Mouse (Mus musculus) naive thymus-derived CD4-positive, alpha-beta T cell, adult 2 months (primary cell): ENCODE results near the gene Cd48.
A peak's percentile ranks its signal among the peaks of the same experiment; 100 is the strongest.

Experiments
- DNase-seq: peaks from one replicate; pipeline ENCODE4 v3.0.0-alpha.2; 2011; ENCODE audit warnings: low read depth

The Cd48 gene

DNA sequence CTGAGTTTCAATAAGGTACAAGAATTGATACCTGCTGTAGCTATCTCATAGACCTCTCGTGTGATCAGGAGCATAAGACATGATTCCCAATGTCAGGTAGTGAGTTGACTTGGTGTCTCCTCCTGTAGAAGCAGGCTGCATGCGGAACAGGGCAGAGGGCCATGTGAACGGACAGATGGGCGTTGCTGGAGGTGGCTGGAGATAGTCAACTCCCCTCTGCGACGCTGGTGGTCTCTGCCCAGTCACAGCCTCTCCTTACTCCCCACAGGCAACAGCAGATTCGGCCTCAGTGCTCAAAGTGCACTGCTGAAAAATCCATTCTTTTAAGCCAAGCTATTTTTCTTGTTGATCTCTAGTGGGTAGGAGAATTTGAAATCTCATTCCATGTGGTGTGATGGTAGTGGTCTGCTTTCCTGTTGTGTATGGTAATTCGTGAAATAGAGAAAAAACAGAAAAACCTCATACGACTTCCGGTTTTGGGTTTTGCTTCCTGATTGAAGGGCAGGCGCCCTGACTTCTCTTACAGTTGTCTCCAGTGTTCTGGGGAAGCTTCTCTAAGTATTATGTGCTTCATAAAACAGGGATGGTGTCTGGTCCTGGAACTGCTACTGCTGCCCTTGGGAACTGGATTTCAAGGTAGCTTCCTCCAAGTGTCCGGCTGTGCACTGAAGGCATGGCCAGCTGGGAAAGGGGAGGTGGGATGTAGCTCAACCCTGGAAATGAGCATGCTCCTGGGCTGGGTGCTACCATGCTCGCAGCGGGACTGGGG lies at the start of gene Cd48:
Cd48 (plus strand) TSS at position 479 of the 769 bp plus-strand sequence.
- DNase-seq = peak; percentile 68

DNA sequence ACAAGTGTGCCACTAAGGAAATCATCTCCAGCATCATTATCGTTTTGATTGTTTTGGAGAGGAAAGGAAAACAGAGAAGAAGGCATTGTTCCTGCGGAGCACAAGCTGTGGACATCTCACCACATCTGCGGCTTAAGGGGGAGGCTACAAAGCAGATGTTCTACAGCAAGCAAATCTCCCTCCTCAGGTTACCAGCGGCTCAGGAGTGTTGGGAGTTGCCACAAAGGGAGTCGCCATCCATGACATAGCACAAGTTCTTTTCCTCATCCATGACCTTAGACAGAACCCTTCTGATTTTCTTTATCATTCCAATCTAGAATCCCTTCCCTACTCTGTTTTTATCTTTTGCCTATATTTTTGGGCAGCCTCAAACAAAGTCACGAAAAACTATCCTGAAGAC lies 46.1 kb upstream of the Cd48 start:
- DNase-seq = no peak

DNA sequence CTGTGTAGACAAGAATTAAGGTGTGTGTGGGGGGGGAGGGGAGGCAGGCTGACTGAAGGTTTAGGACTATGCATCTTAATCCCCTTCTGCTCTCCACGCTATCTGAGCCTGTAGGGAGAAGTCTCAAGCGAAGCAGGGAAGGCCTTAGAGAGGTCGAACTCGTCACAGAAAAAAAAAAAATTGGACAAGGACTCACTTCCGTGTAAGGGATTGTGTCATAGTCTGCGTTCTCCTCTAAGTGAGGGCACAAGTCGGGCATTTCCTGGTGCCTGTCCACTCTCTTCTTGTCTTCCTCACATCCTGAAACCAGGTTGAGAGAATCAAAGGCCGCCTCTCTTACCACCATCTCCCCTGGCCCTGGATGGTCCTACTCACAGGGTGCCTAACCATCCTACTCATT lies 44.7 kb upstream of the Cd48 start:
- no peak for DNase-seq

DNA sequence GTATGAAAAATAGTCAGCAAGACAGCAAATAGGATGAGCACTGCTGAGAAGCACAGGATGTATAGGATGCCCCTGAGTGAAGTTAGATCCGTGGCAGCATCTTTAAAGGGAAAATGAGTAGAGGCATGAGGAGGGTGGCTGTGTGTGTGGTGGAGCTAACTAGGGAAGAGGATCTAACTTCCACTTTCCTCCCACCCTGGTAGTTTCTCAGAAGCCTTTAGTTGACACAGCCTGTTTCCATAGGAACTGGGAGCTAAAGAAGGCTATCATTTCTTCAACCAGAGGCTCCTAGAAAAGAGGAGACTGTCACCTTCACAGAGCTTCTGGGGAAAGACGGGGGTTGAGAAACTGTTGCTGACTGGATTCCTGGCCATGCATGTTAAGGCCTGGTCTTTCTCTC lies 43.1 kb upstream of the Cd48 start:
- no peak for DNase-seq

DNA sequence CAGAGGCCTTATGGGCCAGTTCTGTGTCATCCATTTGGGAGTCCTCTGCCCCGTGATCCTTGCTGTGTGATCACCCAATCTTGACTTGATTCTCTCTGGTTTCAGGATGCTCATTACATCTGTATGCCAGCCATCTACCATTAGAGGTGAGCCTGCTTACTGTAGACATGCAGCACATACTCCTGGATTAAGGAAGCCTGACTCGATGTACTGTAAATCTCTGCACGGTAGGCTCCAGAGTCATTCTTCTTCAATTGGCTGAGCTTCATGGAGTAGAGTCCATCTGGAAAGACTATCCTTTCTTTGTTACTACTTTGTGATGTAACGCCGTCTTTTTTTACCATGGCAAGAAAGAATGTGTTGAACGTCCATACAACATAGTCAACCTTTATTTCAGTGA lies 41.0 kb upstream of the Cd48 start:
- DNase-seq = no peak

DNA sequence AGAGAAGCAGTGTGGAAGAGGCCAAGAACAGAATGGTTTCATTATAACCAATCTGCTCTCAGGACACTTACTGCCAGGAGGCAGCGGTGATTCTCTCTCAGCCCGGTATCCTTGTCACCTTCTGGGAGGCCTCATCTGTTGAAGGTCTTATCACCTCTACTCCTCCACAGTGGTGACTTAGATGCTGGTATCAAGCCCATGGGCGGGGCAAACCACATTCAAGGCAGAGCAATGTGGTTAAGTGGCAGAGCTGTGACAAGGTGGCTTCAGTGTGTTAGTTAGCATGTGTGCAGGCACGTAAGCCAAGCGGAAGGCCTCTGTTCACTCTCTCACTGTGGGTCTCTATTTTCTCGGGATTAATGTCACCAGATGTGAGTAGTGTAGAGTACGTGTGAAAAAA lies 38.2 kb upstream of the Cd48 start:
- DNase-seq = peak; percentile 83

DNA sequence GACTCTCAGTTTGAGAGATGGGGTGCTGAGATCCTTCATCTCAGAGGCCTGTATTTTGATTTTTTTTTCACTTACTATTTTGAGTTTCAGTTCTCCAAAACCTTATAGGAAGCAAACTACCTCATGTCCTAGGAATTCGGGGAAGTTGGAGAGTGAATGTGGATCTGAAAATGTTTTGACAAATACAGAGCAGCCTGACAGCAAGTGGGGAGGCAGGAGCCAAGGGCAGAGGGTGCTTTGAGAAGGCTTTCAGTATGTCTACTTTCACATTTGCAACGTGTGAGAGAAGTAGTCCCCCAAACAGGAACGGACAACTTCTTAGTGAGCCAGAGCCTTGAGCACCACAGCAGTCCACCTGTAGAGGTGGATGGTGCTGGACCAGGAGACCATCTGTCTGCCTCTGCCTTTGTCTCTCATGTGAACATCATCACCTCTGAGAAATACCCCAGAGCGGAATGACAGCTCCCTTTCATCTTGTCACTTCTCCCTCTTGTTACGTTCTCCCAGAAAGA lies 35.3 kb upstream of the Cd48 start:
- no peak for DNase-seq

DNA sequence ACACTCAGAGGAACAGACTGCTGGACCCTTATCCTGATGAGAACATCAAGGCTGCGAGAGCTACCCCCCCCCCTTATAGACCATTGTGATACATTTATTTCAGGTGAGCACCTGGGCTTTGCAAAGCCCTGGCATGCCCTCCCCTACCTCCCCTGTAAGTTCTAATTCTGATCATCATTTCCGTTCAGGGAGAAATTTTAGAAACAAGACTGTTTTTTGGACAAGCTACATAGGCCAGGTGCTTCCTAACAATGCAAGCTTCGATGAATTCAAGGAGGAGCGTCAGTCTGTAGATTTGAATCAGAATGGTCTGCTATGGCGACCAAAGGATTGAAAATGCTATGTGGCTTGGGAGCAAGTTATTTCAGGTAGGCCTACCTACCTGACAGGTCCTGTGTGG lies 34.1 kb upstream of the Cd48 start:
- DNase-seq = no peak

DNA sequence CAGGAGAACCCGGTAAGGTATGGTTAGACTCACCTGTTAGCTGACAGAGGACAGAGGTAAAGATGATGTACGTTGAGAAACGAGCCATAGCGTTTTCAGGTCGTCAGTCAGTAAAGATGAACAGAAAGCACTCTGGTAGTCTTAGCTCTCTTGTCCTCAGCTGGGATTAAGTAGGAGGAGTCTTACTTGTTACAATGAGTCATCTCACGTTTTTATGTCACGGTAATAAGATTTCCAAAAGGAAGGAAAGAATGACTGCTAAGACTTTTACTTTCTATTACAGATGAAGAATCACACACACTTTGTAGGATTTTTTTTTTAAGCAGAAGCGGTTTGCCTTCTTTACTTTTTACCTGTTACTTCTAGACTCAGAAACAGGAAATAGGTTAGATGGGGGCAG lies 33.0 kb upstream of the Cd48 start:
- DNase-seq = peak; percentile 65

DNA sequence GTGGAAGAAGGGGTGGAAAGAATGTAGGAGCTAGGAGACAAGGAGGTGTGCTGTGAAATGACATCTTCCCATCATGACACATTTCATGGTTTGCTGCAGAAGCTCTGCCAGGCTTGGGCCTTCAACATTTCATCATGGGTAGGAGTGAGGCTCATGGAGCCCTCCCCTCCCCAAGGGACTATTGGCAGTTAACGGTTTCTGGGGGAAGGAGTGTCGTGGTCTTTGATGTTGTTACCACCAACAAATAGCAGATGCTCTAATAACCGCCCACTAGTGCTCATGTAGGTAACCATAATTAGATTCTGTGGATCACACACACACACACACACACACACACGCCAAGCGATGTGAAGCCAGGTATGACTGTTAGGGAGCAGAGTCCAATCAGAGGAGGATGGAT lies 29.1 kb upstream of the Cd48 start, which contains the start of gene Slamf7:
Slamf7 (minus strand) TSS at position 302 of the 400 bp plus-strand sequence.
- DNase-seq = no peak

DNA sequence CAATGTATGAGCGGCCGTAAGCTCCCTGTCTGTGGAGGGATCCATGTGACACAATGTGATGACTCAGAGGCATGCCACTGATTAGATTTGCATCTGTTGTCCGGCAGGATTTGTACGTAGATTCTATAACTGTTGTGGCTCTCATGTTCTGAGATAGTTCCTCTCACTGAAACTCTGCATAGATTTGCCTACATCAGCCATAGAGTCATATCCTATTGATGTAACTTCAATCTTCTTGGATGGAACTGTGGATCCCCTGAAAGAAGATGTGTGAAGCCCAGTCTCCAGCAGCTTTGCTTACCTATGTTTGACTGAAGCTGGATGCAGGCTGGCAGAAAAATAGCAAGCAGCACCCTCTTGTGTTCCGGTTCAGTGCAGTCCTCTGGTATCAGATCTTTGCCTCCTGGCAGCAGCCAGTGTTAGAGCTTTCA lies 23.2 kb upstream of the Cd48 start:
- DNase-seq = no peak

DNA sequence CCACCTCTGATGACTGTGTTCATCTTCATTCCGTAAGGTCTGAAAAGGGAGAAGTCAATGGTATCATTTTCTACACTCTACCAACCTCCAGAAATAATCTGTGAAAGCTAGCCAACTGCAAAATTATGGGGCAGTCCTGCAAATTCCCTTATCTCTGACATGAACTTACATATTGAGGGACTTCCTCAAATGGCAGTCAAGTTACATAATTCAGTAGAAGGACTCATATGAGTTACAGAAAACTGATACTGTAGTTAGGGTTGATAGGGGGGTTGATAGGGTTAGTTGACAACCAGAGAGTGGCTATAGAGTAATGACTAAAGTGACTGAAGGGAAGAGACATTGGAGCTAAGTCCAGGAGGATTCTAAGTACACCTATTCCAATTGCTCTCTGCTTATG lies 21.4 kb upstream of the Cd48 start:
- DNase-seq = no peak

DNA sequence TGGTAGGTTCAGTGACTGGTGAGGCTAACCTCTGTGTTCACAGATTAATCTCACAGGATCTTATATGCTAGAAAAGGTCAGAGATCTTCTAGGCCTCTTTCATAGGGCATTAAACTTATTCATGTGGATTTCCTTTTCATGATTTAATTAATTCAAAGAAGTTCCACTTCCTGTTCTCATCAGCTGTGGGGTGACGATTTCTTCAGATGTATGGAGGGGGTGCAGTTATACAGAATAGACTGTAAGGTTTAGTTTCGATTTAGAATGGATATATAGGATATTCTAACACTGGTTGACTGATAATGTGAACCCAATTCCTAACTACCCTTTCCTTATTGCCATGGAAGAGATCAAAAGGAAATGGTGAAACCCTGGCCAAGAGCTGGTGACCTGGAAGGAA lies 20.3 kb upstream of the Cd48 start:
- DNase-seq = no peak

DNA sequence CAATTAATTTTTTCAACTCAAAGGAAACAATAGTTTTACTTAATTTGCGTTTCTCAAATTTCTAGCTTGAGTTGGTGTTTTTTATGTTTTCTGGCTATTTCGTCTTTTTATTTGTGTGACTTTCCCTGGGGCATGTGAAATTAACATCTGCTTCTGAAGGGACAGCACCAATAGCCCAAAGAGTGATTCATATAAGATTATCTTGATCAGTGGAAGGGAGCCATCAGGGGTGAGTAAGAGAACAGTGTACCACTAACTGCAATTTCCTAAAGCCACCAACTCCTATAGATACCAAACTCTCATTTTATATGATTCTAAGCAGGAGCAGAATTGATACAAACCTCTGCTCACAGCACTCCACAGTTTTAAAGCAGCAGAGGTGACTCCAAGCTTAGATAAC lies 18.1 kb upstream of the Cd48 start:
- DNase-seq = no peak

DNA sequence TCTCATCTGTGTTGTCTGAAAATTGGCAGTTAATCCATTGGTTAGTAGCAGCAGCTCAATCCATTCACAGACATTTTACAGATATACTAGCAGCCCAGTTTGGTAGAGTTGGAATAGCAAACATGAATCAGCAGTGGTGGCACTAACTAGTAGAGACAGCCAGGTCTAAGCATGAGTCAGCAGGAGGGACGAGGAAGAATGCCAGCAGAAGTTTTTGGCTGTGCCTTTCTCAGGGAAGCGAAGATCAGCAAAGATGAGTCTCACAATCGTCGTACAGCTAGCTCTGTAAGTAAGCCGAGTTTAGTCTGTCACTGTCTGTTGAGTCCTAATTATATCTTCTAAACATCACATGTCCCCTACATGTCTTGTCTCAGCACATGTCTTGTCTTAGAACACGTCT lies 15.5 kb upstream of the Cd48 start:
- no peak for DNase-seq

DNA sequence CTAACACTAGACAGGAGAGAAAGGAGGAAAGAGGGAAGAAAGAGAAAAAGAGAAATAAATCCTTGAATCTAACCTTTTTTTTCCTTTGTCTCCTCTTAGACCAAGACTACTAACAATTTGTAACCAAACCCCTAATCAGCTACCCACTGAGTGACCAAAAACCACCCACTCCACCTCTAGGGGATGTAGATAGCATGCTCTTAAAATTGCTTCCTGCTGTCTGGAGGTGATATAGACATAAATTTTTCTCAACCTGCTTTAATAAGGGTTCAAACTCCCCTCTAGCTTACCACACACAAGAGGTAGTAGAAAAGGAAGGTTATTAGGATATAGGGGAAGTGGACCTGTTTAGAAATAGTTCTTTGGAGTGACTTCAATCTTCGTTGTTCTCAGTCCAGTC lies 14.6 kb upstream of the Cd48 start:
- no peak for DNase-seq

DNA sequence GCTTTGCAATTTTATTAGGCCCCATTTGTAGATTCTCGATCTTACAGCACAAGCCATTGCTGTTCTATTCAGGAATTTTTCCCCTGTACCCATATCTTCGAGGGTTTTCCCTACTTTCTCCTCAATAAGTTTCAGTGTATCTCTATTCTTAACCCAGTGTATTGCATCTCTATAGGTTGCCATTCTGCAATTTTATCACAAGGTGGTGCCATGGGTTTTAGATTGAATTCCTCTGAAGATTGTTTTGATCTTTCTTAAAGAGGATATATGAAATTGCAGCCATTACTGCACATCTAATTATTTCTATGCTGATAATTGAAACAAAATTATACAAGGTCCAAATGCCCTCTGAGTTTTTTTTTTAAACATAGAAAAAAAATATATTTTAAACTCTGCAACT lies 9.4 kb upstream of the Cd48 start:
- DNase-seq = peak; percentile 56

DNA sequence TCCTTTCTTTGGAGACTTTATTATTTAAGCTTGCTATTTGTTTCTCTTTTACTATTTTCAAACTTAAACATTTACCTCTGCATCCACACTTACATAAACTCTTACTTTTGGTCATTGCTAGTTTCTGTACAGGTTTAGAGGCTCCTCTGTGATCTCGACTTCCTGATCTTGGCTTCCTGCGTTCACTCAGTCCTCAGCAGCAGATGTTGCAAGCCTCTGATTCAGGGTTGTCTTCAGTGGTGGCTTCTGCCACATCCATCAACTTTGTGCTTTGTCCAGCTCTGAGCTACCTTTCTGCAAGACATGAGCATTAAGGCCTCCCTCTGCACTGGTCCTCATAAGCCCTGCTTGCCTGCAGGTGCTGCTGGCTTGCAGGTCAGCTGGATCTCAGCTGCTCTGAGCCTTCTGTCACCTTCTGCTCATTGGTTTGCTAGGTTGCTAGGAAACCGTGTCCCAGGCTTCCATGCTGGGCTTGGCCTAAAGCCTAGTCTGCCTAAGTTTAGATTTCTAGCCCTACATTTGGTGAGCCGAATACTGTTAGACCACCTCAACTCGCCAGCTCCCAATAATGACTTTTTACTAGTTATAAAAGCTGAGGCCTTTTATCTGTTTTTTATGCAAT lies 8.8 kb upstream of the Cd48 start:
- DNase-seq = peak; percentile 60

DNA sequence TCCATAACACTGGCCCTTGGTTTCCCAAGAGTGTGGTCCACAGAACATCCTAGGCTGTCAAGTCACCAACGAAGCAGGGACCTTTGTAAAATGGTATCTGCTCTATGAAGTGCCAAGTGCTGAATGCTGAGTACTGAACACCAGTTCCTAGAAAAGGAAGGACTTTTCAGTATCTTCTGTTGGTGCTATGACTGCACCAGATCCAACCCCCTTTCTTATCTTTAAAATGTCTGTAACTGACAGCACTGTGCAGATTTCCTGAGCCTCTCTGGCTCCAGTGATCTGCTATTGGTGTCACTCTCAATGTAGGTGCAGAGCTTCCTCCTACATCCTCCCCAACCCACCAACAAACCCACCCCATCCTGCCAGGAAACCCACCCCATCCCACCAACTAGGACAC lies 7.3 kb upstream of the Cd48 start:
- peak; percentile 33 for DNase-seq

DNA sequence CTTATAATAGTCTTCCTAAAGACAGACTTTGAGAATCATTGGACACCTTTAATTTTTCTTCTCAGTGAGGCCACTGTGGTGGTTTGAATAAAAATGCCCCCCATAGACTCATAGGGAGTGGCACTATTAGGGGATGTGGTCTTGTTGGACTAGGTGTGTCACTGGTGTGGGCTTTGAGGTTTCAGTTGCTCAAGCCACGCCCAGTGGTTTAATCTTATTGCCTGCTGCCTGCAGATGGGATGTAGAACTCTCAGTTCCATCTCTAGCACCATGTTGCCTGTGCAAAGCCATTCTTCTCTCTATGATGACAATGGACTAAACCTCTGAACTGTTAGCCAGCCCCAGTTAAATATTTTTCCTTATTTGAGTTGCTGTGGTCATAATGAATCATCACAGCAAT lies 4.1 kb upstream of the Cd48 start:
- no peak for DNase-seq

DNA sequence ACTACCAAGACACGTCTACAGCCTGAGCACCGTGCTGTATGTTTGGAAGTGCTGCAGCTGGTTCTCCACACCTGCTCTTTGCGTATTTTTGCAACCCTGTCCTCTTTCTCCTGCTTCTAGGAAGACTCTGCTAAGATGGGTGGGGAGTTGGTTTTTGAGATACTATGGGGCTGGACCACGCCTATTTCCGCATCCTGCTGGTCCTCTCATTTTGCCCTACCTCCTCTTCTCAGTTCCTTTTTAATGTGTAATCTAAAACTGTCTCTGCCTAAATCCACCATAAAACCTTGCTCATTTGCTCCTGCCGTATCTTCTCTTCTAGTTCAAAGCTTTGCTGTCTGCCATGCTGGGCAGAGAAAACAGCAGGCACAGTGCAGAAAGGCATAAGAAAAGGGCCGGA lies 800 bp upstream of the Cd48 start:
- DNase-seq = peak; percentile 63

DNA sequence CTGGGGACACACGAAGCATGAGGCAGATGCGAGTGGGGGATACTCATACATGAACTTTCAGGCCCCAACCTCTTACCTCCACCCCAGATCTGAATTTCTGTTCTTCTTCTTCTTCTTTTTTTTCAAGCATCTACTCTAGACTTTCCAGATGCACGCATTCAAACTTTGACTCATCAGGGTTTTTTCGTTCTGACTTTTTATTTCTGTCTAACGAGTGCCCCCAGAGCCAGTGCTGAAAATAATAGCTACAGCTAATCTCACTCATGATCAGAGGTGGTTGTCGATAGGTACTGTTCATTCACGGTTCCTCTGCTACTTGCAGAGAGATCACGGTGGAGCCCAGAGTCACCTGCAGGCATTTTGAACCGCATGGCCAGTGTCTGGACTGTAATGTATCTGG lies 3.1 kb downstream of the Cd48 start:
- DNase-seq = no peak

DNA sequence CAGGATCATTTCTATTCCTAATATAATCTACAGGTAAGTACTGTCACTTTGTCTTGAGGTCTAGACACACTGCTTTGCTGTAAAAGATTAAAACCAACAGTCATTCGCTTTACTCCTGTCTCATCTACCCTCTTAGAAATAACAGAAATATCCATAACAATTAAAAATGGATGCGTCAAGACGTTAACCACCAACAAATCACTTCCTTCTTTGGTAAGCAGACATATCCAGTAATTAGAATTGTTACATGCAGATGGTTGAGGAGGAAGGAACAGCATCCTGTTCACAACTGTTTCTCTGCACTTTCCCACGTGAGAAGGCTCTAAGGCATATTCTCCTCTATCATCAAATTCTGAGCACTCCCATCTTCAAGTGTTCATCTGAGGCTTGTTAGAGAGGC lies 5.5 kb downstream of the Cd48 start:
- DNase-seq = peak; percentile 48

DNA sequence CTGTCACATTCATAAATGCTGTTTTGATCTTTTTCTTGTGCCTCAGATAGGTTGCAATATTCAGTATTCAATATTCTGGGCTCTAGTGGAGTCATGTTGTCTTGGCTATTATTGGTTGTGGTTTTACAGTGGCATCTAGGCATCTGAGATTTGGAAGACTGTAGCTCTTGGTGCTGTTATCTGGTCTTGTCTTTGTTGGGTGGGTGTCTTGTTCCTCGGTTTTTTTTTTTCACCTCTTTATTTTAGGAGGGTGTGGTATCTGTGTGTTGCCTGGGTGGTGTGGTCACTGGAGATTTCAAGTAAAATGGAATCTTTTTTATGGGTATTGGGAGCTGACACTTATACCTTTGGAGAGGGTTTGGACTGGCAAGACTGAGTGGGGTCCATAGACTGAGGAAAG lies 12.1 kb downstream of the Cd48 start:
- no peak for DNase-seq
